Mouse (Mus musculus) CH12F3 (cell line): ENCODE data around the gene Gse1.

Source experiments
- in situ Hi-C: fragments of 300-500 bp; cut with MboI; formaldehyde crosslinking; loops from 2 replicates; pipeline ENCODE4 v1.14.3; 2020; ENCODE audit warnings: low sequenced_read_pairs

Gse1 gene

GRCm38 (mm10) chr8:120294982-120295870 is 67.0 kb downstream of the Gse1 start:
- in situ Hi-C loops = no loop called here

DNA sequence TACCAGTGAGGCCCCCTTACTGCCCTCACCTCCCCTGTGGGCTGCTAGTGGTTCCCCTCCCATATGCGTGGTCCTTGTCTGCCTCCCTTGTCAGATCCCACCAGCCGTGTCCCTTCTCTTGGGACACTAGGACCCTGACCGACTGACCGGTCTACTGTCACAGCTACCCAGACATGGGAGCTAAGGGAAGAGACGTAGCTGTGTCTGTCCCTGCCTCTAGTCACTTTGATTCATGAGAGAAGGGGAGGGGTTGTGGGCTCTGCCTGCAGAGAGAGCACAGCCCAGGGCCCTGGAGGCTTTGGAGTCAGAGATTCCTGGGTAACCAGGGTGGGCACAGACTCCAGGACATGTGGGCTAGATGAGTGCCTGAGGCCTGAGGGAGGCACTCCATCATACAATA is 68.7 kb downstream of the Gse1 start:
- in situ Hi-C loops = no loop called here

- in situ Hi-C loops = no loop called here
Observed at GRCm38 (mm10) chr8:120298601-120299532, 70.6 kb downstream of the Gse1 start.

- in situ Hi-C loops = no loop called here
Observed at GRCm38 (mm10) chr8:120300601-120301141, 72.4 kb downstream of the Gse1 start.

DNA sequence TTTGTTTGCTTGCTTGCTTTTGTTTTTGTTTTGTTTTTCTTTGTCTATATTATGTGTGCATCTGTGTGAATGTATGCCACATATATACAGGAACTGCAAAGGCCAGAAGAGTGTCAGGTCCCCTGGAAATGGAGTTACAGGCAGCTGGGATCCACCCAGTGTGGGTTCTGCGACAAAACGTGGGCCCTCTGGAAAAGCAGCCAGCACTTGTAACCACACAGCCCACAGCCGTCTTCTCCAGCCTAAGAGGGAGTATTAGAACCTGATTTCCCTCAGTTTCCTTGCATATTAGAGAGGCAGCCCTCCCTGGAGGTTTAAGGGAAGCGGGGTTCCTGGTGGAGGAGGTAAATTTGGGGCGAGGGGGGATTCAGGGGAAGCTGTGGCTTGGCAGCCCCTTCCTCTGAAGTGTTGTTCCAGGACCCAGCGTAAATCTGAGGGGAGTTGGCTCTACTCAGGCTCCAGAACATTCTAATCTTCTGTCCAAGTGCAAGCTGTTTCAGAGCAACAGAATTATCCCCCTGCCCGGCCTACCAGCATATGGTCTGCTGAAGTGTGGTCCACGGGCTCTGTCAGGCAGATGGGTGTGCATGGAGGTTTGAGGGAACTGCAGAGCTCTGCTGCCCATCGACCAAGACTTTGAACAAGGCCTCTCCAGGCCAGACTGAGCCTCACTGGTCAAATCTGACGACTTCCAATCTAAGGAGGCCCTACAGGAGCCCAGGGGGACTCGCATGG is 74.9 kb downstream of the Gse1 start:
- in situ Hi-C loops = no loop called here

GRCm38 (mm10) chr8:120304097-120304496 is 75.8 kb downstream of the Gse1 start:
- in situ Hi-C loops = no loop called here

DNA sequence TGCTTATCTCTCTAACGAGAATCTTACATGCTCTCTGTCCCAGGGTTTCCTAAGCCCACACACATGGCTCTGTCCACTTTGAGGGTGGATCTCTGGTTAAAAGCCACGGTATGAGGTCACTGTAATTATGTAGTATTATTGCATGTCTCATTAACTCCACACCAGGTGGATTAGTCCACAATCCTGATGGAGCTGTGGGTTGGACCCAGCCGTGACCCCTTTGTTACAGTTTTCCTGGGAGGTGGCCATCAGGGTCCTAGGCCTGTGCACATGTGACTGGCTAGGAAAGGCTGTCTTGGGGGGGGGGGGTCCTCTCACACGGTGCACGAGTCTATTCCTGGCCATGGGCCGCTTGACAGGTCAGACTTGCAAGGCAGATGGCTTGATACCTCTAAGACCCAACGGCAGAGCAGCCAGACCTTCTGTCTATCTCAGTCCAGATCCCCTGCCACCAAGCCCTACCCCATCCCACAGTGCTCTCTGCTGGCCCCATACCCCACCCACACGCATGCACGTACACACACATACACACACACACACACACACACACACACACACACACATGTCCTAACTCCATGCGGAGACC is 77.6 kb downstream of the Gse1 start:
- in situ Hi-C loops = no loop called here

GRCm38 (mm10) chr8:120307103-120307502 is 78.8 kb downstream of the Gse1 start:
- in situ Hi-C loops = no loop called here

DNA sequence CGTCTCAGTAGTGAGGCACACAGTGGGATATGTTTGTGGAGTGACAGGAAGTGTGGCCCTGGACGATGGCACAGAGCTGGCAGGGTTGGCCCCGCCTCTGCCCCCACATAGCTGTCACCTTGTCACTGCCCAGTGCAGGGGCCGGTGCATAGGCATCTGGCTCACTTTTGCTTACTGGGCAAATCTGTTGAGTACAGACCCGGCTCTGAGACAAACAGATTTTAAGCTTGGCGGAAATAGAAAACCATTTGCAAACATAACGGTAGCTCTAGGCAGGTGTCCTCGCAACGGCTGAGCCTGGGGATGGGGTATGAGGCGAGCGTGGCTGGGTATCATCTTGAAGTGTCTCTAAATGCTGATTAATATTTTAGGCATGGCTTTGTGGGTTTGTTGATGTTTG is 79.3 kb downstream of the Gse1 start:
- in situ Hi-C loops = no loop called here

DNA sequence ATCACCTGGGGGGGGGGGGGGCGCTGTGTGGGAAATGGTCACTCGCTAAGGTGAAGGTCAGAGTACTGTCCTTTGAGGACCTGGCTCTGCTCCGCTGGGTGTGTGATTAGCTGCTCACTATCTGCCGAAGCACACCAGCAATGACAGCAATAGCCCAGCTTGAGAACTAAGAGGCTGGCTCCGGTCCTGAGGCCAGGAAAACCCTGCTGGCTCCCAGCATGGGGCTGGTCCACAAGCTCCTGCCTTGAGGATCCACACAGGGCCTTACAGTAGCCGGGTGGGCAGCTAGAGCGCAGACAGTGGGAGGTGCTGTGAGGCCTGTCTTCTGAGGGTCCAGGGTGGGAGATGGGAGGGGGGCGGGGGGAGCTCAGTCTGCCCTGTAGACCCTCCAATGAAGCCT is 79.9 kb downstream of the Gse1 start:
- in situ Hi-C loops = no loop called here

DNA sequence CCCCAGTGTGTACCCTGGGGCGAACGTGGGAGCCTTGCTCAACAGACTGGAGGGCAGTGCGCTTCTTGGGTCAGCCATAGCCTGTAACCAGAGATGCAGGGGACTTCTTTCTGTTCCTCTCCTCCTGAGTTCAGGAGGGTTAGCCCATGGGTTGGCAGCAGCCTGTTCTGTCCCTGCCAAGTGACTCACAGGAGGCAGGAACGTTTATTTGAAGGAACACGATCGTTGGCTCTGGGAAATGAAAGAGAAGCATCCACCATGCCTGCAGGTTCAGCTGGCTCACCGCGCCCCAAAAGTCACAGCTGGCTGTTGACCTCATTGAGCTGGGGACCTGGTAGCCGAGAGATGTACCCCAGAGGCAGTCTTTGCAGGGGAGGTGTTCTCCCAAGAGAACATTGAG is 80.3 kb downstream of the Gse1 start:
- in situ Hi-C loops = no loop called here

- in situ Hi-C loops = no loop called here
Observed at GRCm38 (mm10) chr8:120309326-120309725, 81.1 kb downstream of the Gse1 start.

DNA sequence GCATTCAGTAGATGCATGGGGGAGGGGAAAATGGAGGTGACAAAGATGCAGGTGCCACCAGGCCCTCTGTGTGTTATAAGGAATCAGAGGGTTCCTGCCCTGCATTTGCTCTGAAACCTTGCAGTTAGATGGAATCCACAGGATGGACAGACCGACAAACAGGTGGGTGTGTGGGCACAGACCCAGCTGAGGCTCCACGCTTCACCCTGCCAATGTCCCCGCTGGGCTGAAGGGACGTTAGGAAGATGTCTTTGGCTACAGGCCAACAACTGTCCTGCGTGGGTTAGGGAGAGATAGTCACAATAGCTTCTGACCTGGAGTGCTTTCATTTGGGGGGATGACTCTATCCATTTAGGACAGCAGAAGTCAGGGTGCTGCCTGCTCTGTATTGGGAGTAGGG is 81.8 kb downstream of the Gse1 start:
- in situ Hi-C loops = no loop called here

DNA sequence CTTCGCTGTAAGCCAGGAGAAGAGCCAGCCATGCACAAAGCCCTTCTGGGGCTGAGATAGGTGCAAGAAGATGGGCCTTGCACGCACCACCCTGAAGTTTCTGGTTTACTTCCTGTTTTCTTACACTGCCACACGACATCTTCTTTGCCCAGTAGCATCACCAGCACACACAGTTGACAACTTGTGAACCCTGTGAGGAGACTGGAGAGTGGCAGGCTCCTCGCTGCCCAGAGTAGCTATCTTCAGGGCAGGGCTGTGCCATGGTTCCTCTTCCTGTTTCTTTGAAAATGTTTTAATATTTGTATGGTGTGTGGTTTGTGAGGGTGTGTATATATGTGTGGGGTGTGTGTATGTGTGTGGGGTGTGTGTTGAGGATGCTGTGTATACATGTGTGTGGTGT is 84.2 kb downstream of the Gse1 start:
- in situ Hi-C loops = no loop called here

DNA sequence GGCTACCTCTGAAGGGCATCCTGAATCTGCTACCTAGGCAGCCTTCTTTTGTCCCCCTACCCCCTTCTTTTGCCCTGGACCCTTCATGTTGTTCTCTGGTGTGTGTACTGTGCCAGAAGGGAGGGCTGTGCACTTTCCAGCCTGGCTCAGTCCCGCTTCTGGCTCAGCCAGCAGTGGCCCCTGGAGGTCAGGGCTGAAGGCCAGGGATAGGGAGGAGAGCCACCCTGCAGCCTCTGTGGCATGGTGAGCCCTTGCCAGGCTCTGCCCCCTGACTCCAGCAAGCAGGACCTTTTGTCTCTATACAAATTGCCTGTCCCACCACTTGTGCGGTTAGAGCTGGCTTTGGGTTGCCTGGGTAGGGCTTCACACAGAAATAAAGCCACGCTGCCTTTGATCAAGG is 85.4 kb downstream of the Gse1 start:
- in situ Hi-C loops = no loop called here

DNA sequence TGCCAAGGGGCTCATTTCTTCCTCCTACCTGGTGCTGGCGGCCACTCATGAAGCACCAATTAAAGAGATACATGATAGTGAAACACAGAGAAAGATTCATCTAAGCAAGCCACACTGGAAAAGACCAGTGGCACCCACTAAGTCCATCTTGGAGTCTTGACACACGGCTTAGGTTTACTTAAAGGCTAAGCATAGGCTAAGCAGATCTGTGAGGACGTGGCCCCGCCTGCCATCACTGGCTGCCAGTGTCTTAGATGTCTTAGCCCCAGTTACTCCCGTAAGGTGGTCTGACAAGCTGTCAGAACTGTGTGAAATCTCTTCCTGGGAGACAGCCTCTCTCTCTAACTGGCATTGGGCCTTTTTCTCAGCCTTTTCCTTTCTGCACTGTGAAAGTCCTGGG is 86.7 kb downstream of the Gse1 start:
- in situ Hi-C loops = no loop called here

DNA sequence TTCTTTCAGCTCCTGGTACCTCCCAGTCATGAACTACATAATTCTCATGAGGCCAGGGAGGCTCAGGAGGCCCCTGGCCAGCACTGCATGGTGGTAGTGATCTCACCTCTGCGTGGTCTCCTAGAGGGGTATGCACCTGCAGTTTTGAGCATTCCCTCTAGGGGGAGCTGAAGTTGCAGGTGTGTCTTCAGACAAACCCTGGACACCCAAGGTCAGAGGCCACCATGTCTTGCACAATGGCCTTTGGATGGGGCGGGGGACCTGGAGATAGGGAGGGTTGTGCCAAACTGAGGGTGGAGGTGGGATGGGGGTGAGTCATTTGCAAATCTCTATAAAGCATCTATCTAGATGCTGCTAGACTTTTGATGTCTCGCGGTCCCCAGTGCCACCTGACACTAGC is 87.4 kb downstream of the Gse1 start:
- in situ Hi-C loops = no loop called here

- in situ Hi-C loops = no loop called here
Observed at GRCm38 (mm10) chr8:120316707-120317106, 88.5 kb downstream of the Gse1 start.

- in situ Hi-C loops = no loop called here
Observed at GRCm38 (mm10) chr8:120317118-120317824, 89.0 kb downstream of the Gse1 start.

DNA sequence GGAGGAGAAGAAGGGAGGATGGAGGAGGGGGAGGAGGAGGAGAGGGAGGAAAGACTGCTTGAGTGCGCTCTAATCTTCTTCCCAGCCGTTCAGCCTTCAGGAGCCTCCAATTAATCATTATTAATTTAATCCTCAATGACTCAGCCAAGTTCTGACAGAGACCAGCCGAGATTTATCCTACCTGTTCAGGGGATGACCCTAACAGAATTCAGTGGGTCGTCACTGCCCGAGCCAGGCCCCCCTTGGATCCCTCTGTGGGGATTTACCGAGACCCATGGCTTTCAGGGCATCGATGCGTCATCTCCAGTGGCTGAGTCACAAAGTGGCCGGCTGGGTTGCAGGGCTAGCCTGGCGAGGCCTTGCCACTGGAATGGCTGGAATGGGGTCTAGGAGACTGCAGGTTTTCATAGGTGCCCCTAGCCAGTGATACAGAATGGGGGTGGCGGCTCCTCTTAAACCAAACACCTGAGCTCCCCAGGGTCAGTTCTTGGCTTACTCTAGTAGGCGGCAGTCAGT is 90.3 kb downstream of the Gse1 start:
- in situ Hi-C loops = no loop called here
